Mouse (Mus musculus): ENCODE data around the gene Fbxo42. TPM values are rescaled to one million over a fixed set of nuclear protein-coding genes. Genes with fewer than 3 reads are reported as not detected.

The Fbxo42 gene
- polyA plus RNA-seq, 1 experiment from 2014 or later: 31.7 TPM

DNA sequence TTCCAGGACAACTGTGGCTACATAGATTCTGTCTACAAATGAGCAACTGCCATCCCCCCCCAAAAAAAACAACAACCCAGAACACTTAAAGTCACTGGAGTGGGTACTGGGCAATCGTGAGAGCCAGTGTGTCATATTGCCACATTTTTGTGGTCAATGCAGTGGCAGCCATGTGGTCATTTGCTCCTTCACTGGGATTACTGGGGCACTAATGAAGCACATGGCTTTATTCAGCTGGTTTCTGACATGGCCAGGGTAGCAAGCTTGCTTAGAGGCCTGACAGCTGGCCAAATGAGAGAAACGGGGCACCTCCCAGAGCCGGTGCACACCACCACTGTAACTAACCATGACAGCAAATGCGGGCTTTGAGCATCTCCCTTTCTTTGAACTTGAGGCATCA is 30.8 kb downstream of the Fbxo42 start:
- Histone ChIP-seq H3K27me3 (ENCODE audit: control insufficient read depth, insufficient read depth, low read length) (no peaks in the 10 kb centered on the region), H3K4me3 (ENCODE audit: low read depth, low read length) (no peak overlapping the region), H3K9ac (replicated peaks; ENCODE audit: low read depth, low read length) (no peak overlapping the region), H3K4me1 (ENCODE audit: control insufficient read depth, insufficient read depth, low read length) (peaks cover 4% of the 10 kb centered on the region; the same call in 1 of the 2 replicates), H3K36me3 (ENCODE audit: control insufficient read depth, insufficient read depth, low read length) (peaks cover 16% of the 10 kb centered on the region), H3K27ac (ENCODE audit: low read depth, low read length) (no peak overlapping the region), H3K4me2 (ENCODE audit: low read depth, low read length) (no peak overlapping the region), H3K9me3 (ENCODE audit: control insufficient read depth, low read length) (no peaks in the 10 kb centered on the region)
- WGBS: 47% methylated on average over 4 of the region's 4 CpGs
- ATAC-seq (ENCODE audit: low read depth): no peak

GRCm38 (mm10) chr4:141180831-141181230 is 33.1 kb downstream of the Fbxo42 start:
- Histone ChIP-seq H3K9ac (replicated peaks; ENCODE audit: low read depth, low read length) (no peak overlapping the region), H3K9me3 (ENCODE audit: control insufficient read depth, low read length) (no peaks in the 10 kb centered on the region), H3K4me2 (ENCODE audit: low read depth, low read length) (no peak overlapping the region), H3K4me3 (ENCODE audit: low read depth, low read length) (no peak overlapping the region), H3K36me3 (ENCODE audit: control insufficient read depth, insufficient read depth, low read length) (peaks cover 10% of the 10 kb centered on the region), H3K27ac (ENCODE audit: low read depth, low read length) (no peak overlapping the region), H3K27me3 (ENCODE audit: control insufficient read depth, insufficient read depth, low read length) (no peaks in the 10 kb centered on the region), H3K4me1 (ENCODE audit: control insufficient read depth, insufficient read depth, low read length) (peaks cover 4% of the 10 kb centered on the region; the same call in 1 of the 2 replicates)
- ATAC-seq (ENCODE audit: low read depth): no peak
- 87% methylated on average over 8 of the region's 8 CpGs for whole genome bisulfite sequencing

GRCm38 (mm10) chr4:141181981-141182380 is 34.3 kb downstream of the Fbxo42 start:
- no peak overlapping the region for H3K4me2 ChIP-seq (ENCODE audit: low read depth, low read length)
- peaks cover 10% of the 10 kb centered on the region for H3K36me3 ChIP-seq (ENCODE audit: control insufficient read depth, insufficient read depth, low read length)
- WGBS: 95% methylated on average over 6 of the region's 6 CpGs
- H3K9ac ChIP-seq (replicated peaks; ENCODE audit: low read depth, low read length): no peak overlapping the region
- peaks cover 4% of the 10 kb centered on the region; the same call in 1 of the 2 replicates for H3K4me1 ChIP-seq (ENCODE audit: control insufficient read depth, insufficient read depth, low read length)
- H3K27ac ChIP-seq (ENCODE audit: low read depth, low read length): no peak overlapping the region
- H3K4me3 ChIP-seq (ENCODE audit: low read depth, low read length): no peak overlapping the region
- H3K27me3 ChIP-seq (ENCODE audit: control insufficient read depth, insufficient read depth, low read length): no peaks in the 10 kb centered on the region
- H3K9me3 ChIP-seq (ENCODE audit: control insufficient read depth, low read length): no peaks in the 10 kb centered on the region
- ATAC-seq (ENCODE audit: low read depth): no peak

DNA sequence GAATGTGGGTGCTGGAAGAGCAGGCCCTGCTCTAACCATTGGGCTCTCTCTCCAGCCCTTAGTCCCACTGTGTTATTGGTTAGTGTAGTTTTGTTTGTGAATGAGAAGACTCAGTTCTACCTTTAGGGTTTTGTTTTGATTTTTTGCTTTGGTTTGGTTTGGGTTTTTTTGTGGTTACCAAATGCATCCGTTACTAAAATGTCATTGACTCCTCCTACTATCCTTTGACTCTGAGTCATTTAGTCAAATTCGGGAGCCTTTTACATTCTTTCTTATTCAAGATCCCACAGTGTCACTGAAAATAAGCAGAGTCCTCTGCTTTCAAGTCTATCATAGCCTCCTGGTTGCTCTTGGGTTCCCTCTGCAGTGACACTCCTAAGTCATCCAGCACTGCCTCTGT is 36.2 kb downstream of the Fbxo42 start:
- H3K27me3 ChIP-seq (ENCODE audit: control insufficient read depth, insufficient read depth, low read length): no peaks in the 10 kb centered on the region
- H3K36me3 ChIP-seq (ENCODE audit: control insufficient read depth, insufficient read depth, low read length): peaks cover 10% of the 10 kb centered on the region
- WGBS: 96% methylated on average over 2 of the region's 2 CpGs
- H3K27ac ChIP-seq (ENCODE audit: low read depth, low read length): no peak overlapping the region
- H3K4me2 ChIP-seq (ENCODE audit: low read depth, low read length): no peak overlapping the region
- no peak overlapping the region for H3K9ac ChIP-seq (replicated peaks; ENCODE audit: low read depth, low read length)
- no peaks in the 10 kb centered on the region; the same call in 1 of the 2 replicates for H3K4me1 ChIP-seq (ENCODE audit: control insufficient read depth, insufficient read depth, low read length)
- ATAC-seq (ENCODE audit: low read depth): no peak
- H3K4me3 ChIP-seq (ENCODE audit: low read depth, low read length): no peak overlapping the region
- no peaks in the 10 kb centered on the region for H3K9me3 ChIP-seq (ENCODE audit: control insufficient read depth, low read length)

GRCm38 (mm10) chr4:141184426-141184825 is 36.7 kb downstream of the Fbxo42 start:
- H3K9me3 ChIP-seq (ENCODE audit: control insufficient read depth, low read length): no peaks in the 10 kb centered on the region
- H3K9ac ChIP-seq (replicated peaks; ENCODE audit: low read depth, low read length): no peak overlapping the region
- H3K4me1 ChIP-seq (ENCODE audit: control insufficient read depth, insufficient read depth, low read length): no peaks in the 10 kb centered on the region
- H3K4me3 ChIP-seq (ENCODE audit: low read depth, low read length): no peak overlapping the region
- no peak for ATAC-seq (ENCODE audit: low read depth)
- no peak overlapping the region for H3K4me2 ChIP-seq (ENCODE audit: low read depth, low read length)
- peaks cover 10% of the 10 kb centered on the region for H3K36me3 ChIP-seq (ENCODE audit: control insufficient read depth, insufficient read depth, low read length)
- H3K27me3 ChIP-seq (ENCODE audit: control insufficient read depth, insufficient read depth, low read length): no peaks in the 10 kb centered on the region
- 88% methylated on average over 4 of the region's 4 CpGs for WGBS
- H3K27ac ChIP-seq (ENCODE audit: low read depth, low read length): no peak overlapping the region

- no peaks in the 10 kb centered on the region for H3K9me3 ChIP-seq (ENCODE audit: control insufficient read depth, low read length)
- H3K27ac ChIP-seq (ENCODE audit: low read depth, low read length): no peak overlapping the region
Observed at GRCm38 (mm10) chr4:141186923-141187836, 39.5 kb downstream of the Fbxo42 start.

DNA sequence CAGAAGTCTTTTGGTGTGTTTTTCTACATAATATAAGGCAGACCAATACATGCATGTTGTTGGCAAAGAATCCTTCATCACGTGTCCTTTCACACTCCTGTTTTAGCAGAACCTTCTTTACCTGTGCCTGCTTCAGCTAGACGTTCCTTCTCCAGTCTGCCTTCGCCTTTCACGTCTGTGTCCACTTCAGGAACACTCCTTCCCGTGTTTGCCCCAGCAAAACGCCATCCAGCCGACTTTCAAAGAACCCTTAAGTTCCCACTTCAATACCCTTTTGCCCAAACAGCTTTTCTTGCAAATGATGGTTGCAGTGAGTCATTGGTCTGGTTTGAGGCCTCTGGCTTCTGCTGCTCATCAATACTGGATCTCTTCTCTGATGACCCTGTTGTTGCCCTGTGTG is 43.6 kb downstream of the Fbxo42 start:
- ATAC-seq (ENCODE audit: low read depth): no peak
- Histone ChIP-seq H3K27ac (ENCODE audit: low read depth, low read length) (no peak overlapping the region), H3K4me2 (ENCODE audit: low read depth, low read length) (no peak overlapping the region), H3K4me3 (ENCODE audit: low read depth, low read length) (no peak overlapping the region), H3K36me3 (ENCODE audit: control insufficient read depth, insufficient read depth, low read length) (peaks cover 8% of the 10 kb centered on the region; the same call in 1 of the 2 replicates), H3K9ac (replicated peaks; ENCODE audit: low read depth, low read length) (no peak overlapping the region), H3K27me3 (ENCODE audit: control insufficient read depth, insufficient read depth, low read length) (no peaks in the 10 kb centered on the region), H3K4me1 (ENCODE audit: control insufficient read depth, insufficient read depth, low read length) (no peaks in the 10 kb centered on the region), H3K9me3 (ENCODE audit: control insufficient read depth, low read length) (no peaks in the 10 kb centered on the region)
- 93% methylated on average over 7 of the region's 7 CpGs for WGBS

More at GRCm38 (mm10) chr4:141186923-141187836, 39.5 kb downstream of the Fbxo42 start:
- ATAC-seq (ENCODE audit: low read depth): no peak
- WGBS: 74% methylated on average over 9 of the region's 9 CpGs
- no peak overlapping the region for H3K4me3 ChIP-seq (ENCODE audit: low read depth, low read length)
- H3K4me1 ChIP-seq (ENCODE audit: control insufficient read depth, insufficient read depth, low read length): no peaks in the 10 kb centered on the region
- H3K27me3 ChIP-seq (ENCODE audit: control insufficient read depth, insufficient read depth, low read length): no peaks in the 10 kb centered on the region
- H3K4me2 ChIP-seq (ENCODE audit: low read depth, low read length): no peak overlapping the region
- peaks cover 3% of the 10 kb centered on the region; the same call in 1 of the 2 replicates for H3K36me3 ChIP-seq (ENCODE audit: control insufficient read depth, insufficient read depth, low read length)
- no peak overlapping the region for H3K9ac ChIP-seq (replicated peaks; ENCODE audit: low read depth, low read length)

- ATAC-seq (ENCODE audit: low read depth): no peak
Observed at GRCm38 (mm10) chr4:141194553-141194952, 46.8 kb downstream of the Fbxo42 start.

GRCm38 (mm10) chr4:141196981-141197685 is 49.4 kb downstream of the Fbxo42 start:
- peaks cover 33% of the 10 kb centered on the region for H3K36me3 ChIP-seq (ENCODE audit: control insufficient read depth, insufficient read depth, low read length)
- H3K27ac ChIP-seq (ENCODE audit: low read depth, low read length): no peak overlapping the region
- H3K9me3 ChIP-seq (ENCODE audit: control insufficient read depth, low read length): no peaks in the 10 kb centered on the region
- WGBS: 96% methylated on average over 13 of the region's 13 CpGs
- no peak overlapping the region for H3K4me3 ChIP-seq (ENCODE audit: low read depth, low read length)
- no peak overlapping the region for H3K4me2 ChIP-seq (ENCODE audit: low read depth, low read length)
- no peaks in the 10 kb centered on the region for H3K27me3 ChIP-seq (ENCODE audit: control insufficient read depth, insufficient read depth, low read length)
- no peak overlapping the region for H3K9ac ChIP-seq (replicated peaks; ENCODE audit: low read depth, low read length)
- no peaks in the 10 kb centered on the region for H3K4me1 ChIP-seq (ENCODE audit: control insufficient read depth, insufficient read depth, low read length)
- ATAC-seq (ENCODE audit: low read depth): no peak

More at GRCm38 (mm10) chr4:141194553-141194952, 46.8 kb downstream of the Fbxo42 start:
- peaks cover 20% of the 10 kb centered on the region for H3K36me3 ChIP-seq (ENCODE audit: control insufficient read depth, insufficient read depth, low read length)
- no peak overlapping the region for H3K9ac ChIP-seq (replicated peaks; ENCODE audit: low read depth, low read length)
- H3K4me1 ChIP-seq (ENCODE audit: control insufficient read depth, insufficient read depth, low read length): no peaks in the 10 kb centered on the region
- H3K27ac ChIP-seq (ENCODE audit: low read depth, low read length): no peak overlapping the region
- H3K4me2 ChIP-seq (ENCODE audit: low read depth, low read length): no peak overlapping the region
- no peak overlapping the region for H3K4me3 ChIP-seq (ENCODE audit: low read depth, low read length)
- 98% methylated on average over 6 of the region's 6 CpGs for WGBS
- H3K27me3 ChIP-seq (ENCODE audit: control insufficient read depth, insufficient read depth, low read length): no peaks in the 10 kb centered on the region
- no peaks in the 10 kb centered on the region for H3K9me3 ChIP-seq (ENCODE audit: control insufficient read depth, low read length)
